Mouse (Mus musculus) liver, postnatal 0 days (tissue): ENCODE measurements around the gene 1190007I07Rik.
A peak's percentile ranks its signal among the peaks of the same experiment; 100 is the strongest.

Source experiments
- CTCF ChIP-seq: sonication (generic); IDR thresholded peaks from 2 replicates; pipeline ENCODE4 v1.5.1; 2016; ENCODE audit warnings: antibody characterized with exemption, low read depth
- EP300 ChIP-seq: IDR thresholded peaks from 2 replicates; pipeline ENCODE4 v1.6.1; 2016; ENCODE audit warnings: antibody characterized with exemption, low read depth, mild to moderate bottlenecking

- TF ChIP-seq CTCF = peak; percentile 94
- TF ChIP-seq EP300 = no peak
Measured at GRCm38 (mm10) chr10:82666436-82667234, 43.6 kb upstream of the 1190007I07Rik start.
